Mouse (Mus musculus): Measurements from ENCODE around the gene Bcl2l10. TPM values are rescaled to one million over a fixed set of nuclear protein-coding genes. Genes with fewer than 3 reads are reported as not detected.

The Bcl2l10 gene
- polyA plus RNA-seq, 1 experiment from 2014 or later: not detected

Other genes starting within 250 kb of the Bcl2l10 start
- 1.9 and 2.7 TPM in 2 replicates for gene Myo5c, start 115.7 kb upstream of the Bcl2l10 start, polyA plus RNA-seq (2015; fragmentation: Nextera tagmentation; extraction: Ambion mirVana)
- 28.0 and 28.6 TPM in 2 replicates for gene Gnb5, start 41.5 kb upstream of the Bcl2l10 start, polyA plus RNA-seq (2015; fragmentation: Nextera tagmentation; extraction: Ambion mirVana)
- gene Mapk6, start 62.2 kb downstream of the Bcl2l10 start, polyA plus RNA-seq (2015; fragmentation: Nextera tagmentation; extraction: Ambion mirVana): 58.1 and 60.2 TPM in 2 replicates
- 40.1 and 41.5 TPM in 2 replicates for gene Leo1, start 93.8 kb downstream of the Bcl2l10 start, polyA plus RNA-seq (2015; fragmentation: Nextera tagmentation; extraction: Ambion mirVana)
- 131 and 144 TPM in 2 replicates for gene Tmod3, start 211.9 kb downstream of the Bcl2l10 start, polyA plus RNA-seq (2015; fragmentation: Nextera tagmentation; extraction: Ambion mirVana)

Data from embryonic facial prominence, embryonic 15.5 days (tissue).